Mouse (Mus musculus) left cerebral cortex, adult 2 months (tissue): ENCODE measurements around the gene Tmem205. TPM values are rescaled to one million over a fixed set of nuclear protein-coding genes. Genes with fewer than 3 reads are reported as not detected.

Source experiments
- DNase-seq, 2 experiments: peaks; one replicate each; pipeline ENCODE4 v3.0.0; 2021 to 2022; ENCODE audit warnings: low spot score in 2 of 2, mixed read lengths in 1 of 2; ENCODE audit errors: extremely low spot score in 1 of 2
- H3K27ac ChIP-seq: fragments of 200-600 bp; 2 replicates; pipeline ENCODE4 v1.8.1; 2022
- H3K4me3 ChIP-seq: fragments of 200-600 bp; 2 replicates; pipeline ENCODE4 v1.8.1; 2022
- CTCF ChIP-seq: fragments of 200-600 bp; IDR thresholded peaks from 2 replicates; pipeline ENCODE4 v1.8.1; 2022; ENCODE audit warnings: antibody characterized with exemption, mild to moderate bottlenecking, moderate library complexity
- intact Hi-C: fragments of 180-260 bp; cut with DNase I; formaldehyde crosslinking; loops from one replicate; pipeline ENCODE4 v1.15.1; 2025
- total RNA-seq, 2 experiments: library from RNA; stranded (reverse); gene quantifications; 2 replicates each; pipeline ENCODE4 v1.2.3; 2021

The Tmem205 gene
- total RNA-seq, 2 experiments from 2014 or later = 31.4 to 35.5 TPM

- no peak for DNase-seq
- peak overlapping the region; percentile 40 for H3K4me3 ChIP-seq
- intact Hi-C loops = no loop called here
- H3K27ac ChIP-seq = no peak overlapping the region
- no peak for TF ChIP-seq CTCF
Measured at GRCm38 (mm10) chr9:21938234-21938855, 11.0 kb upstream of the Tmem205 start.

- intact Hi-C loops = no loop called here
- no peak for DNase-seq
- Histone ChIP-seq H3K4me3 (peak overlapping the region; percentile 80), H3K27ac (0 out of 2 replicates have a peak overlapping the region, but pooled peaks have one; percentile 36)
- no peak for TF ChIP-seq CTCF
Measured at GRCm38 (mm10) chr9:21937711-21938175, 10.4 kb upstream of the Tmem205 start.

GRCm38 (mm10) chr9:21936692-21937570, 9.6 kb upstream of the Tmem205 start, which contains the start of gene Plppr2:
TSS of gene Plppr2 (plus strand) at chr9:21937033.
- intact Hi-C loops = no loop called here
- DNase-seq = peak; percentile 97
- Histone ChIP-seq H3K4me3 (peak within 1 kb of the TSS; percentile 80), H3K27ac (peak within 1 kb of the TSS; percentile 95)
- no peak for TF ChIP-seq CTCF

- no peak overlapping the region for H3K27ac ChIP-seq
- no peak for TF ChIP-seq CTCF
- intact Hi-C loops = no loop called here
Measured at GRCm38 (mm10) chr9:21935466-21936131, 8.2 kb upstream of the Tmem205 start.

GRCm38 (mm10) chr9:21934021-21934420, 6.7 kb upstream of the Tmem205 start:
- Histone ChIP-seq H3K27ac (no peak overlapping the region), H3K4me3 (no peak overlapping the region)
- no peak for TF ChIP-seq CTCF
- DNase-seq = no peak
- intact Hi-C loops = no loop called here

More at GRCm38 (mm10) chr9:21935466-21936131, 8.2 kb upstream of the Tmem205 start:
- H3K4me3 ChIP-seq = no peak overlapping the region
- no peak for DNase-seq

GRCm38 (mm10) chr9:21932445-21933137, 5.2 kb upstream of the Tmem205 start:
- H3K4me3 ChIP-seq = no peak overlapping the region
- no peak for TF ChIP-seq CTCF
- H3K27ac ChIP-seq = no peak overlapping the region
- DNase-seq = no peak
- intact Hi-C loops = no loop called here

- TF ChIP-seq CTCF = no peak
- no peak for DNase-seq
- H3K4me3 ChIP-seq = no peak overlapping the region
- intact Hi-C loops = no loop called here
- H3K27ac ChIP-seq = no peak overlapping the region
Measured at GRCm38 (mm10) chr9:21932006-21932405, 4.7 kb upstream of the Tmem205 start.

- DNase-seq = no peak
- TF ChIP-seq CTCF = no peak
- Histone ChIP-seq H3K4me3 (no peak overlapping the region), H3K27ac (no peak overlapping the region)
- intact Hi-C loops = no loop called here
Measured at GRCm38 (mm10) chr9:21929208-21929607, 1.9 kb upstream of the Tmem205 start.

- H3K27ac ChIP-seq = peak overlapping the region; percentile 88
- intact Hi-C loops = no loop called here
- TF ChIP-seq CTCF = no peak
- peak overlapping the region; percentile 67 for H3K4me3 ChIP-seq
- DNase-seq = no peak
Measured at GRCm38 (mm10) chr9:21926784-21927183, 572 bp downstream of the Tmem205 start.

- no peak overlapping the region for H3K4me3 ChIP-seq
- TF ChIP-seq CTCF = no peak
- peak overlapping the region; percentile 88; the same call in 1 of the 2 replicates for H3K27ac ChIP-seq
- no peak for DNase-seq
- intact Hi-C loops = no loop called here
Measured at GRCm38 (mm10) chr9:21926155-21926554, 1.2 kb downstream of the Tmem205 start.

- no peak for TF ChIP-seq CTCF
- H3K27ac ChIP-seq = no peak overlapping the region
- no peak overlapping the region for H3K4me3 ChIP-seq
- intact Hi-C loops = no loop called here
- no peak for DNase-seq
Measured at GRCm38 (mm10) chr9:21925506-21925905, 1.9 kb downstream of the Tmem205 start.
